Mouse (Mus musculus) lung, embryonic 14.5 days (tissue): Measurements from ENCODE around the gene Strbp. TPM values are rescaled to one million over a fixed set of nuclear protein-coding genes. Genes with fewer than 3 reads are reported as not detected.

Experiments
- ATAC-seq: fragments of 200-750 bp; cut with Nextera tagmentation; 2 replicates; pipeline ENCODE4 v1.8.0; 2017; ENCODE audit warnings: mild to moderate bottlenecking, moderate TSS enrichment, moderate library complexity; ENCODE audit not compliant: insufficient read depth
- DNase-seq: peaks from one replicate; pipeline ENCODE4 v3.0.0-alpha.2; 2015
- H3K27ac ChIP-seq: fragments of 300-500 bp; sonication (generic); 2 replicates; pipeline ENCODE4 v1.5.1; 2014; ENCODE audit warnings: low read depth, mild to moderate bottlenecking, moderate library complexity
- H3K27me3 ChIP-seq: fragments of 300-500 bp; sonication (generic); 2 replicates; pipeline ENCODE4 v1.6.1; 2014; ENCODE audit warnings: low read length, control low read depth; ENCODE audit not compliant: insufficient read depth
- H3K36me3 ChIP-seq: fragments of 300-500 bp; sonication (generic); 2 replicates; pipeline ENCODE4 v1.6.1; 2014; ENCODE audit warnings: control low read depth; ENCODE audit not compliant: insufficient read depth
- H3K4me1 ChIP-seq: fragments of 300-500 bp; sonication (generic); 2 replicates; pipeline ENCODE4 v1.6.1; 2014; ENCODE audit warnings: antibody characterized with exemption, control low read depth; ENCODE audit not compliant: insufficient read depth
- H3K4me2 ChIP-seq: fragments of 300-500 bp; sonication (generic); 2 replicates; pipeline ENCODE4 v1.6.1; 2014; ENCODE audit warnings: mild to moderate bottlenecking
- H3K4me3 ChIP-seq: fragments of 300-500 bp; sonication (generic); 2 replicates; pipeline ENCODE4 v1.5.1; 2014; ENCODE audit warnings: low read depth, low read length
- H3K9ac ChIP-seq: fragments of 300-500 bp; sonication (generic); 2 replicates; pipeline ENCODE4 v1.6.1; 2014
- H3K9me3 ChIP-seq: fragments of 300-500 bp; sonication (generic); 2 replicates; pipeline ENCODE4 v1.6.1; 2016; ENCODE audit warnings: low read depth, low read length, control low read depth
- CTCF ChIP-seq: IDR thresholded peaks from 2 replicates; pipeline ENCODE4 v1.5.1; 2016; ENCODE audit warnings: antibody characterized with exemption, low read depth
- WGBS: fragments of 180-500 bp; shearing (Covaris S2); extraction: QIAGEN DNeasy Blood & Tissue Kit; methylation state at CpG from one replicate; pipeline ENCODE4 v1.1.7; 2014; 5-methylcytosine and 5-hydroxymethylcytosine counted together
- polyA plus RNA-seq: library from polyadenylated mRNA; unstranded; fragments of >200 nt; fragmentation: Nextera tagmentation; extraction: Ambion mirVana; gene quantifications from 2 replicates; pipeline ENCODE4 v1.2.1, GENCODE M21; 2014

The Strbp gene
- polyA plus RNA-seq, 1 experiment from 2014 or later = 39.9 TPM

DNA sequence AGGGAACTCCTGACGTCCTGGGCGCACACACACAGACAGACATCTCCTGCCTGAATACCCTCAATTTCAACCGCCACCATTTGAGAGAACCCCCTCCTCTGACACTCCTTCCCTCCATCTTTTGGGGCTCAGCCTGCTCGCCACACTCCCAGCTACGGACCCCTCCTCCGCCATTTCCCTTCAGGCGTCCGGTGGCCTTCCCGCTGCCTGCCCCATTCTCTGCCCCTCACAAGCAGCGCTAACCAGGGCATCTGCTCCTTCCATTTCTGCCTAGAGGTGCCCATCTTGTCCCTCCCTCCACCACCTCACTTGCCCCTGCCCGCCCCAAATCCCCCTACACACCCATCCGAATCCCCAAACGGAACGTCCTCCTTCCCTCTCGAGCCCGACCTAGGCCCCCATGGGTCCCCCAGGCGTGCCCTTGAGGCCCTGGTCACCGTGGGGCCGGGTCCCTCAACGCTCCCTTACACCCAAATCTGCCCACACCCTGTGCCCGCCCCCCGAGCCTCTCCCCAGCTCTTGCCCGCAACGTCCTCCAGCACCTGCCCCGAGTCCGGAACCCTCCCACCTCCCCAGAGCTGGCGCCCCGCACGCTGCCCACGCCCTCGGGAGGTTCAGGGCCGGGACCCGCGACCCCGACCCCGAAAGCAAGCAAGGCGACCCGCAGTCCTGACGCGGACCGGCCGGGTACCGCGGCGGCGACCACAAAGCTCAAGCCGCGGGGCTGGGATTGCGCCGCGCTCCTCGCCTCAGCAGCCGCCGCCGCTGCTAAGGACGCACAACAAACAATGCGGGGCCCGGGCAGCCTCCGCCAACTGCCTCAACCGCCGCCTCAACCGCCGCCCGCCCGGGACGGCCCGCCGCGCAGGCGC is 1.1 kb downstream of the Strbp start:
- Histone ChIP-seq H3K27ac (peak overlapping the region; percentile 92), H3K27me3 (no peaks in the 10 kb centered on the region), H3K4me3 (peak overlapping the region; percentile 90), H3K4me2 (peak overlapping the region; percentile 89), H3K9me3 (no peaks in the 10 kb centered on the region), H3K4me1 (peaks cover 5% of the 10 kb centered on the region; the same call in 1 of the 2 replicates), H3K36me3 (no peaks in the 10 kb centered on the region), H3K9ac (peak overlapping the region; percentile 88)
- WGBS = under 1% methylated on average over 69 of the region's 70 CpGs
- peak; percentile 74 for ATAC-seq
- DNase-seq = peak; percentile 42
- no peak for TF ChIP-seq CTCF

DNA sequence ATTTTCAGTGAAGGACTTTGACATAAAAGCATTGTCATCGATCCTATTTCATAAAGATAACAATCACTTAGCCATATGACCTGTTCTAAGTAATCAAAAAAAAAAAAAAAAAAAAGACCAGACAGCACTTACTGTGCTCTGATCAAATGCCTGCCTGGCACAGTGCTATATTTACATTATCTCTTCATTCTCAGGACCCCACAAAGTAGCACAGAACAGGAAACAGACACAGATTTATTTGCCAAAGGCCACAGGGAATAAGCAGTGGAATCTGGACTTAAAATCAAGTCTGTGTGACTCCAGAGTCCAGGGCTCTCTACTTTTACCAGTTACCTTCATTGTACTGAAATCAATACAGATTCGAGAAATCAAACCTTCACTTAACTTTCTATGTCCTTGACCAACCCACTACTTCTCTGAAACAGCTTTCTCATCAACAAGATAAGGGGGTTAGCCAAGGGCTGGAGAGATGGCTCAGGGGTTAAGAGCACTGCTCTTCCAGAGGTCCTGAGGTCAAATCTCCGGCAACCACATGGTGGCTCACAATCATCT is 14.5 kb downstream of the Strbp start:
- no peak for TF ChIP-seq CTCF
- WGBS = 41% methylated on average over 3 of the region's 3 CpGs

DNA sequence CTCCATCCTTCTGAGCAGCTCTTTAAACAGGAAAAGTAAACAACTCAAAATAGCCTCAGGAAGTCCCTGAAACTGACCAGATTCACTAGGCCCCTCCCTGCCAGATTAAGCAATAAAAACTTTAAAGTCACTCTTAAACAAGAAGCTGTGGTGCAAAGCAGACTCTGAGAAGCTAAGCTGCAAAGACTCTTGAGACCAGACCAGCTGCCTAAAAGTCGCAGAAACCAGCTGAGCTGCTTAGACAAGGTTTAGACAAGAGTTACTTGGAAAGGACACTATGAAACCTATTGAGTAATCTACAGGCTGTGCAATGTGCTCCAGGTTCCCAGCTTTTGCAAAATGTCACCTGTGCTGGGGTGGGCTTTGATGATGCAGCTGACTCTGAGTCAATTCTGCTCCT is 16.6 kb downstream of the Strbp start:
- no peaks in the 10 kb centered on the region for H3K9me3 ChIP-seq
- 91% methylated on average over 1 of the region's 1 CpGs for WGBS
- no peak overlapping the region for H3K4me3 ChIP-seq
- ATAC-seq = no peak
- DNase-seq = no peak
- H3K27me3 ChIP-seq = no peaks in the 10 kb centered on the region
- H3K4me1 ChIP-seq = no peaks in the 10 kb centered on the region
- H3K4me2 ChIP-seq = no peak overlapping the region
- H3K36me3 ChIP-seq = no peaks in the 10 kb centered on the region
- no peak overlapping the region for H3K27ac ChIP-seq
- no peak for TF ChIP-seq CTCF
- no peak overlapping the region for H3K9ac ChIP-seq

More for the DNA sequence above, 14.5 kb downstream of the Strbp start:
- Histone ChIP-seq H3K27ac (no peak overlapping the region), H3K9me3 (no peaks in the 10 kb centered on the region), H3K27me3 (no peaks in the 10 kb centered on the region), H3K9ac (no peak overlapping the region), H3K36me3 (no peaks in the 10 kb centered on the region), H3K4me1 (no peaks in the 10 kb centered on the region), H3K4me2 (no peak overlapping the region), H3K4me3 (no peak overlapping the region)
- ATAC-seq = no peak
- no peak for DNase-seq

DNA sequence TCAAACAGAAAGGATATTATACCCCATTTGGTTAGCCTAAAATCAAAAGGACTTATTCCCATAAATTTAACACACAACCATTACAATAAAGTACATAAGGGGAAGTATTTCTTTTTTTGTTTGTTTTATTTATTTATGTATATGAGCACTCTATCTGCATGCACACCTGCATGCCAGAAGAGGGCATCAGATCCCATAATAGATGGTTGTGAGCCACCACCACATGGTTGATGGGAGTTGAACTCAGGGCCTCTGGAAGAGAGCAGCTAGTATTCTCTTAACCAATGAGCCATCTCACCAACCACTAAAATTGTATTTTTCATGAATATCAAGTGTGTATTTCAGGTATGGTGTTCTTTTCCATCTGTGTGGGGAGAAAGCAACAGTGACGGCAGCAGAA is 18.8 kb downstream of the Strbp start:
- Histone ChIP-seq H3K9me3 (no peaks in the 10 kb centered on the region), H3K27ac (no peak overlapping the region), H3K4me2 (no peak overlapping the region), H3K4me3 (no peak overlapping the region), H3K36me3 (no peaks in the 10 kb centered on the region), H3K4me1 (no peaks in the 10 kb centered on the region), H3K27me3 (no peaks in the 10 kb centered on the region), H3K9ac (no peak overlapping the region)
- ATAC-seq = no peak
- DNase-seq = no peak
- 100% methylated on average over 1 of the region's 1 CpGs for WGBS
- 0 out of 2 replicates have a peak, but pooled peaks have one; percentile 8 for TF ChIP-seq CTCF

DNA sequence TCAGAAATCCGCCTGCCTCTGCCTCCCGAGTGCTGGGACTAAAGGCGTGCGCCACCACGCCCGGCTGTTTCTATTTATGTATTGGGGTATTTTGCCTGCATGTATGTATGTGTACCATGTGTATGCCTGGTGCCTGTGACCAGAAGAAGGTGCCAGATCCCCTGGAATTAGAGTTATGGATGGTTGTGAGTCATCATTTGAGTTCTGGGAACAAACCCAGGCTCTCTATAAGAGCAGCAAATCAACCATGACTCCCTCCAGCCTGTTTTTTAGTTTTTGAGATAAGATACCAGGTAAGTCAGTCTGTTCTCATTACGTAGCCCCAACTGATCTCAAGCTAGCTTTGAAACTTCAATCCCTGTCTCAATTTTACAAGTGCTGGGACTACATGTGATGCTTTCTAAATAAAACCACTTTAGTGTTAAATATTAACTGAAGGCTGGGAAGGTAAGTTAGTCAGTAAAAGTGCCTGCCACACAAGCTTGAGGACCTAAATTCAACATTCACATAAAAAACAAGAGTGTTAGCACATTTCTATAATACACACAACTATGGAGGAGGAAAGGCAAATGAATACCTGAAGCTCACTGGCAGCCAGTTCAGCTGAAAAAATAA is 21.4 kb downstream of the Strbp start:
- ATAC-seq = no peak
- no peaks in the 10 kb centered on the region for H3K36me3 ChIP-seq
- no peak overlapping the region for H3K9ac ChIP-seq
- H3K4me1 ChIP-seq = no peaks in the 10 kb centered on the region
- H3K27ac ChIP-seq = no peak overlapping the region
- H3K9me3 ChIP-seq = no peaks in the 10 kb centered on the region
- no peak for TF ChIP-seq CTCF
- 93% methylated on average over 7 of the region's 7 CpGs for WGBS
- no peak overlapping the region for H3K4me3 ChIP-seq
- DNase-seq = no peak
- H3K27me3 ChIP-seq = no peaks in the 10 kb centered on the region
- H3K4me2 ChIP-seq = no peak overlapping the region

DNA sequence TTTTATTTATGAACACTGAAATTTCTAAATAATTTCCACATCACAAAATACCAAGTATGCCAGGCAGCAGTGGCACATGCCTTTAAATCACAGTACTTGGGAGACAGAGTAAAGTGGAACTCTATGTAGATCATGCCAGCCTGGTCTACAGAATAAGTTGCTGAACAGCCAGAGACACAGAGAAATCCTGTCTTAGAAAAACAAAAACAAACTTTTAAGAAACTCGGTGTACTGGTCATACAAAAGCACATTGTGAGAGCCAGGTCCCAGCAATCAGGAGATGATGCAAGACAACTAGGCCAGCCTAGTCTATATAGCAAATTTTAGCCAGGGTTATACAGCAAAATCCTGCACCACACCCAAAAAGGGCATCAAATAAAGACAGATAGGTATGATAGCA is 52.6 kb downstream of the Strbp start:
- no peak for DNase-seq
- Histone ChIP-seq H3K4me2 (no peak overlapping the region), H3K4me1 (no peaks in the 10 kb centered on the region)

DNA sequence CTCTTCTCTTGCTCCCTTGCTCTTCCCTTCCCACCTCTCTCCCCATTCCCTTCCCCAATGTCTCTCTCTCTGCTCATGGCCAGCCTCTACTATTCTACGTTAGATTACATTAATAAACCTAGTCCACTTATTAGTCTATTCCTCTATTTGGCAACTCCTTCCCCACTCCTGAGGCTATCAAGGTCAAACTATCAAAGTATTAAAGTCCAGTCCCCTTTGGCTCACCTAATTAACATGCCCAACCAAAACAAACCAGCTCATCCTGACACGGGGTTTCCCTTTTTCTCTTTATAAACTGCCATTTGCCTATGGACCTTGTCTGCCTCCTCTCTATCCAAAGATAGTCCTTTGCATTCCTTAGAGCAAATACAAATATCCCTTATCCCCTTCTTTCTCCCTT is 54.1 kb downstream of the Strbp start:
- no peak overlapping the region for H3K4me3 ChIP-seq
- no peak for DNase-seq
- H3K9me3 ChIP-seq = no peaks in the 10 kb centered on the region
- H3K9ac ChIP-seq = no peak overlapping the region
- H3K4me1 ChIP-seq = no peaks in the 10 kb centered on the region
- ATAC-seq = no peak
- 55% methylated on average over 2 of the region's 2 CpGs for WGBS
- no peaks in the 10 kb centered on the region for H3K27me3 ChIP-seq
- H3K36me3 ChIP-seq = no peaks in the 10 kb centered on the region
- H3K4me2 ChIP-seq = no peak overlapping the region
- no peak for TF ChIP-seq CTCF
- no peak overlapping the region for H3K27ac ChIP-seq

More for the DNA sequence above, 52.6 kb downstream of the Strbp start:
- H3K27ac ChIP-seq = no peak overlapping the region
- no peaks in the 10 kb centered on the region for H3K27me3 ChIP-seq
- H3K36me3 ChIP-seq = no peaks in the 10 kb centered on the region
- no peak overlapping the region for H3K9ac ChIP-seq
- no peak for ATAC-seq
- WGBS = 66% methylated on average over 1 of the region's 1 CpGs
- H3K9me3 ChIP-seq = no peaks in the 10 kb centered on the region
- no peak for TF ChIP-seq CTCF
- H3K4me3 ChIP-seq = no peak overlapping the region
